Mouse (Mus musculus) forebrain, embryonic 10.5 days (tissue): ENCODE measurements around the gene Vipr1. TPM values are rescaled to one million over a fixed set of nuclear protein-coding genes. Genes with fewer than 3 reads are reported as not detected.

ENCODE experiments used
- DNase-seq: peaks from one replicate; pipeline ENCODE4 v3.0.0-alpha.2; 2017; ENCODE audit warnings: low spot score; ENCODE audit errors: extremely low spot score
- H3K27ac ChIP-seq: fragments of 300-500 bp; sonication (generic); 2 replicates; pipeline ENCODE4 v1.5.1; 2016; ENCODE audit warnings: mild to moderate bottlenecking
- H3K27me3 ChIP-seq: fragments of 300-500 bp; sonication (generic); 2 replicates; pipeline ENCODE4 v1.6.1; 2016; ENCODE audit warnings: mild to moderate bottlenecking; ENCODE audit not compliant: poor library complexity, severe bottlenecking
- H3K36me3 ChIP-seq: fragments of 300-500 bp; sonication (generic); replicated peaks from 2 replicates; pipeline ENCODE4 v1.6.1; 2016; ENCODE audit warnings: mild to moderate bottlenecking, moderate library complexity
- H3K4me1 ChIP-seq: fragments of 300-500 bp; sonication (generic); 2 replicates; pipeline ENCODE4 v1.6.1; 2016
- H3K4me3 ChIP-seq: fragments of 300-500 bp; sonication (generic); 2 replicates; pipeline ENCODE4 v1.5.1; 2016; ENCODE audit warnings: mild to moderate bottlenecking, moderate library complexity
- H3K9me3 ChIP-seq: fragments of 300-500 bp; sonication (generic); 2 replicates; pipeline ENCODE4 v1.6.1; 2016; ENCODE audit warnings: mild to moderate bottlenecking, moderate library complexity
- WGBS: fragments of 180-500 bp; shearing (Covaris S2); methylation state at CpG from one replicate; pipeline ENCODE4 v1.1.7; 2016; 5-methylcytosine and 5-hydroxymethylcytosine counted together
- polyA plus RNA-seq: library from polyadenylated mRNA; unstranded; fragments of >200 nt; fragmentation: Nextera tagmentation; extraction: Ambion mirVana; gene quantifications from 2 replicates; pipeline ENCODE4 v1.2.1, GENCODE M21; 2016

Gene Vipr1
- polyA plus RNA-seq, 1 experiment from 2014 or later = 0.27 TPM

GRCm38 (mm10) chr9:121609381-121609780 is 33.1 kb upstream of the Vipr1 start:
- H3K27me3 ChIP-seq = no peaks in the 10 kb centered on the region
- H3K4me3 ChIP-seq = no peak overlapping the region
- H3K27ac ChIP-seq = no peak overlapping the region
- peaks cover 3% of the 10 kb centered on the region for H3K9me3 ChIP-seq
- no peaks in the 10 kb centered on the region; the same call in none of the 2 replicates for H3K4me1 ChIP-seq
- WGBS = 79% methylated on average over 6 of the region's 6 CpGs
- DNase-seq = no peak
- H3K36me3 ChIP-seq = no peaks in the 10 kb centered on the region

DNA sequence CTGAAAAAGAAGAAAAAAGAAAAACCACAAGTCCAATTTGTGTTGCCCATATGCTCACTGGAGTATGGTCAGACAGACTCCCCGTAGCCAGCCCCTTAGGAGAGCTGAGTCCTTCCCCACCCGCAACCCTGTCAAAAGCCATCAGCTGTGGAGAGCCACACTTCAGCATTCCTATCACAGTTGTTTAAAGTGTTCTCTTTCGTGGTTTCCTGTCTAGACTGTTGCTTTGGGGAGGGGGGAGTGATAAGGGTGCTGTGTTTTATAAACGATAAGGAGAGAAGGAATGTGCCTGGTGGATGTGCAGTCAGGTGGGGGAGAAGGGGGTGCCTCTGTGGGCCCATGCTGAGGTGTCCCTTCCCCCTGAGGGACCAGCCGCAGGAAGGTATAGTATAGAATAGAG is 29.3 kb upstream of the Vipr1 start:
- Histone ChIP-seq H3K36me3 (no peaks in the 10 kb centered on the region), H3K27me3 (no peaks in the 10 kb centered on the region), H3K27ac (no peak overlapping the region), H3K4me1 (no peaks in the 10 kb centered on the region; the same call in 1 of the 2 replicates), H3K9me3 (peaks cover 3% of the 10 kb centered on the region), H3K4me3 (no peak overlapping the region)
- no peak for DNase-seq
- 81% methylated on average over 5 of the region's 5 CpGs for WGBS

DNA sequence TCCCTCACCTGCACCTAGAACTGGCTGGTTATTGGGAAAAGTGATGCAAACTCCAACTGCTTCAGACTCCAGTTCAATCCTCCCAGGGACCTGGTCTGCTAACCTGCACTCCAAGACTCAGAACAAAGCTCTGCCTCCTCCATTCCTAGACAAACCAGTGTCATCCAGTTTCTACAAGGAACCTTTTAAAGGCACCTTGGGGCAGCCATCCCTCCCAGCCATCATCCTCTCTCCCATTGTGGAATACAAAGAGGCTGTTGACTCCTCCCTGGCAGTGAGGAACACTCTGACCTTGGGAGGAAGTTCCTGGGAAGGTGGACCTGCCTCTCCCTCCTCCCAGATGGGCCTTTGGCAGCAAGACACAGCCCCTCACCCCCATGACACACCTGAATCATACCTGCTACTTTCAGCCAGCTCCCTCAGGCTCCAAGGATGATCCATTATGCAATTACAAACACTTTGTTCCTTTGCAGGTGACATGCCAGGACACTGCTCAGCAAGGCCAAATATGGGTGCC is 28.2 kb upstream of the Vipr1 start:
- no peaks in the 10 kb centered on the region for H3K27me3 ChIP-seq
- H3K4me3 ChIP-seq = no peak overlapping the region
- H3K9me3 ChIP-seq = peaks cover 3% of the 10 kb centered on the region
- H3K27ac ChIP-seq = no peak overlapping the region
- no peak for DNase-seq
- no peaks in the 10 kb centered on the region for H3K36me3 ChIP-seq
- H3K4me1 ChIP-seq = no peaks in the 10 kb centered on the region; the same call in 1 of the 2 replicates

GRCm38 (mm10) chr9:121616471-121616870 is 26.0 kb upstream of the Vipr1 start:
- WGBS = 65% methylated on average over 3 of the region's 3 CpGs

GRCm38 (mm10) chr9:121619441-121619840 is 23.1 kb upstream of the Vipr1 start:
- Histone ChIP-seq H3K36me3 (no peaks in the 10 kb centered on the region), H3K9me3 (no peaks in the 10 kb centered on the region), H3K27ac (no peak overlapping the region), H3K4me3 (no peak overlapping the region), H3K4me1 (no peaks in the 10 kb centered on the region), H3K27me3 (no peaks in the 10 kb centered on the region)
- 54% methylated on average over 7 of the region's 7 CpGs for WGBS
- no peak for DNase-seq

More at GRCm38 (mm10) chr9:121616471-121616870, 26.0 kb upstream of the Vipr1 start:
- H3K36me3 ChIP-seq = no peaks in the 10 kb centered on the region
- no peaks in the 10 kb centered on the region for H3K9me3 ChIP-seq
- H3K4me3 ChIP-seq = no peak overlapping the region
- no peak for DNase-seq
- no peak overlapping the region for H3K27ac ChIP-seq
- no peaks in the 10 kb centered on the region; the same call in 1 of the 2 replicates for H3K4me1 ChIP-seq
- no peaks in the 10 kb centered on the region for H3K27me3 ChIP-seq

- no peak overlapping the region for H3K4me3 ChIP-seq
- H3K4me1 ChIP-seq = no peaks in the 10 kb centered on the region
- H3K9me3 ChIP-seq = no peaks in the 10 kb centered on the region
- no peak overlapping the region for H3K27ac ChIP-seq
- no peaks in the 10 kb centered on the region for H3K27me3 ChIP-seq
- no peak for DNase-seq
- 91% methylated on average over 4 of the region's 4 CpGs for WGBS
- no peaks in the 10 kb centered on the region for H3K36me3 ChIP-seq
These were observed 19.3 kb upstream of the Vipr1 start for GRCm38 (mm10) chr9:121623235-121623634.

GRCm38 (mm10) chr9:121624920-121625319 is 17.6 kb upstream of the Vipr1 start:
- H3K27me3 ChIP-seq = no peaks in the 10 kb centered on the region
- DNase-seq = no peak
- H3K4me1 ChIP-seq = no peaks in the 10 kb centered on the region
- H3K4me3 ChIP-seq = no peak overlapping the region
- no peaks in the 10 kb centered on the region for H3K9me3 ChIP-seq
- H3K36me3 ChIP-seq = no peaks in the 10 kb centered on the region
- 88% methylated on average over 2 of the region's 2 CpGs for WGBS
- no peak overlapping the region for H3K27ac ChIP-seq

GRCm38 (mm10) chr9:121630627-121631026 is 11.9 kb upstream of the Vipr1 start:
- Histone ChIP-seq H3K4me3 (no peak overlapping the region), H3K27ac (no peak overlapping the region), H3K4me1 (no peaks in the 10 kb centered on the region), H3K36me3 (no peaks in the 10 kb centered on the region), H3K9me3 (no peaks in the 10 kb centered on the region), H3K27me3 (peaks cover 15% of the 10 kb centered on the region)
- DNase-seq = no peak
- 79% methylated on average over 1 of the region's 1 CpGs for WGBS

- no peak overlapping the region for H3K27ac ChIP-seq
- no peak overlapping the region for H3K4me3 ChIP-seq
- WGBS = 71% methylated on average over 4 of the region's 4 CpGs
- H3K36me3 ChIP-seq = no peaks in the 10 kb centered on the region
- no peaks in the 10 kb centered on the region for H3K9me3 ChIP-seq
- no peaks in the 10 kb centered on the region for H3K4me1 ChIP-seq
- no peak for DNase-seq
- peaks cover 28% of the 10 kb centered on the region for H3K27me3 ChIP-seq
These were observed 10.6 kb upstream of the Vipr1 start for GRCm38 (mm10) chr9:121631946-121632345.

- WGBS = 90% methylated on average over 10 of the region's 10 CpGs
- peaks cover 32% of the 10 kb centered on the region for H3K27me3 ChIP-seq
- no peak for DNase-seq
These were observed 9.6 kb upstream of the Vipr1 start for GRCm38 (mm10) chr9:121632891-121633290.

DNA sequence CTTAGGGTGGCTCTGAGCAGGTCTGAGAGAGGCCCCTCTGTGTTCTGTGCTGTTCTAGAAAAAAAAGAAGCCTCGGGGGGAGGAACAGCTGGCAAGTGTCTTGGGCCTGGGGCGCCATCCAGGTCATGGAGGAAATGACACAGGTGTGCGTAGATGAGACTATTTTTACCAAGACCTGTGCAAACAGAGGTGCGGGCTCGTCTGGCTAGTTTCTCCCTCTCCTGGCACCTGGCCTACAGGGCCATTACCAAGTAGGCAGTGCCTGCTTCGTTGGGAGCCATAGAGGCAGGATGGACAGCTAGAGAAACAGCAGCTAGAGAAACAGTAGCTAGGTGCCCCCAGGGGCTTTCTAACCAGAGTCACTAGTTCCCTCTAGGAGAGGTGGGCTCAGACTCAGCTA is 9.2 kb upstream of the Vipr1 start:
- no peak for DNase-seq
- Histone ChIP-seq H3K4me3 (no peak overlapping the region), H3K27me3 (peaks cover 36% of the 10 kb centered on the region), H3K4me1 (no peaks in the 10 kb centered on the region), H3K9me3 (no peaks in the 10 kb centered on the region), H3K36me3 (no peaks in the 10 kb centered on the region), H3K27ac (no peak overlapping the region)
- 84% methylated on average over 6 of the region's 6 CpGs for WGBS

More at GRCm38 (mm10) chr9:121632891-121633290, 9.6 kb upstream of the Vipr1 start:
- Histone ChIP-seq H3K27ac (no peak overlapping the region), H3K9me3 (no peaks in the 10 kb centered on the region), H3K36me3 (no peaks in the 10 kb centered on the region), H3K4me3 (no peak overlapping the region), H3K4me1 (no peaks in the 10 kb centered on the region)

DNA sequence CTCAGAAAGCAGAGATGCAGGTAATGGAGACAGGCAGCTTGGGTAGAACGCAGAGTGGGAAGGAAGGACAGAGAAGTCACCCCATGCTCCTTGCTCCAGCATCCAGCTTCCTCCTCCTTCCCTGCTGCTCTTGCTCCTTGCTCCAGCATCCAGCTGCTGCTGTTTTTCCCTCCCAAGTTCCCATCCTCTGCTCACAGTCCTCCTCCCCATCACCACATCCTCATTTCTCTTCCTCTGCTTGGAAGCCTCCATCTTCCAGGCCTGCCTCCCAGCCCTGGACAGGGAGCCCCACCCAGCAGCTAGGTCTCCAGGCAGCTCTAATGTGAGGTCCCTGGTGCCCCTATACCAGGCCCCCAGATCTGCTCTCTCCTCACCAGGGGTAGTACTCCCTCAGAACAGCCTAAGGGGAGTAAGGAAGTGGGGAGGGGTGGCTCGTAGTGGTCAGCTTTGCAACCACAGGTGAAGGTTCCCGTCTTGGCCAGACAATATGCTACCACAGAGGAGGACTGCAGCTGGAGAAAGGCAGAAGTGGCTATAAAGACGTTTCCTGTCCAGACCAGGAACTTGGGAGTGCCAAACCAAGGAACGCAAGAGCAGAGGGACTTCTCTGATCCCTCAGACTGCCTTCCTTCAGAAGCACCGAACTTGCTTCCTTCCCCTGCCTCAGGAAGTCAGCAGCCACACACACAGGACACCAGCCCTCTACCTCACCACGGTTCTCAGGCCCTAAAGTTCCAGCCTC is 6.5 kb upstream of the Vipr1 start:
- Histone ChIP-seq H3K27me3 (peaks cover 63% of the 10 kb centered on the region), H3K36me3 (no peaks in the 10 kb centered on the region), H3K27ac (no peak overlapping the region), H3K4me1 (no peaks in the 10 kb centered on the region; the same call in 1 of the 2 replicates), H3K9me3 (no peaks in the 10 kb centered on the region), H3K4me3 (no peak overlapping the region)
- 66% methylated on average over 7 of the region's 7 CpGs for WGBS
- DNase-seq = no peak

GRCm38 (mm10) chr9:121639790-121640189 is 2.7 kb upstream of the Vipr1 start:
- Histone ChIP-seq H3K4me3 (no peak overlapping the region), H3K9me3 (no peaks in the 10 kb centered on the region), H3K27me3 (peaks cover 91% of the 10 kb centered on the region), H3K27ac (no peak overlapping the region), H3K4me1 (peaks cover 23% of the 10 kb centered on the region), H3K36me3 (no peaks in the 10 kb centered on the region)
- 54% methylated on average over 16 of the region's 16 CpGs for WGBS
- no peak for DNase-seq
